Mouse (Mus musculus): ENCODE results near the gene Ubl4b.

Gene Ubl4b

DNA sequence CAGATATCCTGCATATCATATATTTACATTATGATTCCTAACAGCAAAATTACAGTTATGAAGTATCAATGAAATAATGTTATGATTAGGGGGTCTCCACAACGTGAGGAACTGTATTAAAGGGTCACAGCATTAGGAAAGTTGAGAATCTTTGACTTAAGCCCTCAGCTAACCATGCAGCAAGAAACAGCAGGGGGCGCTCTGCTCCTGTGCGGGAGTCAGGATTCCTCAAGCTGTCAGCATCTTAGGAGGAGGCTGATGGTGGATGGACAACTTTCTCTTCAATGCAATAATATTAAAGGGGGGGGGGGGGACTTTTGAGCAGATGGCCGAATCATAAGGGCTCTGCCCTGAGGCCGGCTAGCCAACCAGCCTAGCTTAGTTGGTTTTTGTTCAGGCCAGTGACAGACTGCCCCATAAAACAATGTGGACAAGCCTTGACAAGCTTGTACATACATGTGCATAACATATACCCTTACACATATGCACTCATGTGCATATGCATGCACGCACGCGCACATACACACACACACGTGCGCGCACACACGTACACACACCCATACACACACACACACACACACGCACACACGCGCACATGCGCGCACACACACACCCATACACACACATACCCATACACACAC lies 4.3 kb downstream of the Ubl4b start:
- peak; percentile 29 for DNase-seq (ENCODE audit: low read depth, low spot score)

GRCm38 (mm10) chr3:107546956-107547355 lies 7.9 kb downstream of the Ubl4b start:
- no peaks in the 10 kb centered on the region for H3K36me3 ChIP-seq (ENCODE audit: control insufficient read depth, insufficient read depth, low read length, poor library complexity, severe bottlenecking)
- DNase-seq (ENCODE audit: low read depth, low spot score), result no peak

More for the DNA sequence above, 4.3 kb downstream of the Ubl4b start:
- no peaks in the 10 kb centered on the region for H3K36me3 ChIP-seq (ENCODE audit: control insufficient read depth, insufficient read depth, low read length, poor library complexity, severe bottlenecking)
- no peaks in the 10 kb centered on the region for H3K27me3 ChIP-seq (ENCODE audit: control insufficient read depth, insufficient read depth, low read length, poor library complexity, severe bottlenecking)

GRCm38 (mm10) chr3:107545716-107546412 lies 9.0 kb downstream of the Ubl4b start:
- H3K36me3 ChIP-seq (ENCODE audit: control insufficient read depth, insufficient read depth, low read length, poor library complexity, severe bottlenecking), result no peaks in the 10 kb centered on the region
- H3K27me3 ChIP-seq (ENCODE audit: control insufficient read depth, insufficient read depth, low read length, poor library complexity, severe bottlenecking), result no peaks in the 10 kb centered on the region
- no peak for DNase-seq (ENCODE audit: low read depth, low spot score)

More at GRCm38 (mm10) chr3:107546956-107547355, 7.9 kb downstream of the Ubl4b start:
- no peaks in the 10 kb centered on the region for H3K27me3 ChIP-seq (ENCODE audit: control insufficient read depth, insufficient read depth, low read length, poor library complexity, severe bottlenecking)

GRCm38 (mm10) chr3:107545278-107545677 lies 9.6 kb downstream of the Ubl4b start:
- DNase-seq (ENCODE audit: low read depth, low spot score), result no peak
- Histone ChIP-seq H3K36me3 (ENCODE audit: control insufficient read depth, insufficient read depth, low read length, poor library complexity, severe bottlenecking) (no peaks in the 10 kb centered on the region), H3K27me3 (ENCODE audit: control insufficient read depth, insufficient read depth, low read length, poor library complexity, severe bottlenecking) (no peaks in the 10 kb centered on the region)

DNA sequence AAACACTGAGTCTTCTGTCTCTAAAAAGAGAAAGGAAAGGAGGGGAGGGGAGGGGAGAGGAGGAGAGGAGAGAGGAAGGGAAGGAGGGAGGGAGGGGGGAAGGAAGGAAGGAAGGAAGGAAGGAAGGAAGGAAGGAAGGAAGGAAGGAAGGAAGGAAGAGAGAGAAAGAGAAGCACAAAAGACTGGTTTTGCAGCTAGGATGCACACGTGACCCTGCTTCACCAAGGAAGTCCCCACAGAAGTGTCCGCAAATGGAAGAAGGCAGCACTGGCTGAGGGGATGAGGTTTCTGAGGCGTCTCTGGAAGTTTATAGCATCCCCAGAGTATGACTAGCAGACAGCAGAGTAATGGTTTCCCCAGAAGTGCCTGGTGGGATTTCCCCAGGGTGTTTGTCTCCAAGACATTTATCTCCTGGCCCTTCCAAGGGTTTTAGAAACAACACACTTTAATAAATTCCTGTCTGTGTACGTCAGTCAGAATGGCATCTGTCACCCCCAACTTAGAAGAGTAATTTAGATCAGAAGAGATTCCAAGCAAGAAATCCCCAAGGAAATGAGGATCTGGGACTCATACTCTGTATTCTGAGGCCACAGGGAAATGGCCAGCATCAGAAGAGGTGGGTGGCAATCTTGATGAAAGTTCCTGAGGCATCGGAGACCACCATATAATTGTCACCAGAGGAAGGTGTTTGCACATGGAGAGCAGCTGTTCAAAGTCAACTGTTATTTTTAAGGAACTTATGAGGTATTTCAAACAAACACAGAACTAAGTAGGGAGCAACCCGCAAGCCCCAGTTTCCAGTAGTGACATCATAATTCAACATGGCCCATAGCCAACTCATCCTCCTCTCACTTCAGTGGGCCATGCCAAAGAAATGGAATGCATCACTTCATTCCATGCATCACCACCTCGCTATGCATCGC lies 11.5 kb downstream of the Ubl4b start:
- Histone ChIP-seq H3K36me3 (ENCODE audit: control insufficient read depth, insufficient read depth, low read length, poor library complexity, severe bottlenecking) (no peaks in the 10 kb centered on the region), H3K27me3 (ENCODE audit: control insufficient read depth, insufficient read depth, low read length, poor library complexity, severe bottlenecking) (no peaks in the 10 kb centered on the region)
- no peak for DNase-seq (ENCODE audit: low read depth, low spot score)

DNA sequence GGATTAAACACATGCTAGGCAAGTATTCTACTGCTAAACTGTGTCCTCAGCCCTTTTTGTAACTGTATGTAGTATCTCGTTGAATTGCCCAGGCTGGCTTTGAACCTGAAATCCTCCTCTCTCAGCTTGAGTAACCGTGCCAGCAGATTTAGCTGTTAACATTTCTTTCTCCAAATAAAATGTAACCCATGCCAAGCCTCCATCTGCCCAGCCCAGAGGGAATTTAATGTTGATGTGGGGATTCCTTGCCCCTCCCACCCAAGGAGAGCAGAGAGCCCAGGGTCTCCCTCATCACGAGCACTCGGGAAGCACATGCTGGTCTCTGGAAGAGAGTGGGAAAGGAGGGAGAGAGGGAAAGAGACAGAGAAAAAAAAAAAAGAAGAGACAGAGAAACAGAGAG lies 12.3 kb downstream of the Ubl4b start:
- no peaks in the 10 kb centered on the region for H3K36me3 ChIP-seq (ENCODE audit: control insufficient read depth, insufficient read depth, low read length, poor library complexity, severe bottlenecking)
- no peak for DNase-seq (ENCODE audit: low read depth, low spot score)

DNA sequence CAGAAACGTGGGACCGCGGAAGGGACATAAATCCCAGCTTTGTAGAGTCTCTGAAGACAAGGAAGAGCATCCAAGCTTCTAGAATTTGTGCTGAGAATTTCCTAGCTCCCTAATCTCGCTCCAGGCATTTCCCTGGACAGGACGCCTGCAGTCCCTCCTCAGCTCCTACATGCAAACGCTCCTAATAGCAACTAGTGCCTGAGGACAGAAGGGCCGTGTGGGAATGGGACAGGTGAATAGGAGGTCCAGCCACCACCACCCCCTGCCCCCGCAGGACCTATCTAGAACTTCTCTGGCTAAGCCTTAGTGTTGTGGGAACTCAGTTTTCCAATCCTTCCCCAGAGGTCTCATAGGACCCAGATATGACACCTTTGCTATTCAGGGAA lies 17.4 kb downstream of the Ubl4b start:
- DNase-seq (ENCODE audit: low read depth, low spot score), result no peak
- no peaks in the 10 kb centered on the region for H3K36me3 ChIP-seq (ENCODE audit: control insufficient read depth, insufficient read depth, low read length, poor library complexity, severe bottlenecking)
- no peaks in the 10 kb centered on the region for H3K27me3 ChIP-seq (ENCODE audit: control insufficient read depth, insufficient read depth, low read length, poor library complexity, severe bottlenecking)

More for the DNA sequence above, 12.3 kb downstream of the Ubl4b start:
- H3K27me3 ChIP-seq (ENCODE audit: control insufficient read depth, insufficient read depth, low read length, poor library complexity, severe bottlenecking), result no peaks in the 10 kb centered on the region

GRCm38 (mm10) chr3:107536810-107537503 lies 17.9 kb downstream of the Ubl4b start:
- no peaks in the 10 kb centered on the region for H3K36me3 ChIP-seq (ENCODE audit: control insufficient read depth, insufficient read depth, low read length, poor library complexity, severe bottlenecking)
- DNase-seq (ENCODE audit: low read depth, low spot score), result no peak

GRCm38 (mm10) chr3:107534951-107535350 lies 19.9 kb downstream of the Ubl4b start:
- Histone ChIP-seq H3K27me3 (ENCODE audit: control insufficient read depth, insufficient read depth, low read length, poor library complexity, severe bottlenecking) (no peaks in the 10 kb centered on the region), H3K36me3 (ENCODE audit: control insufficient read depth, insufficient read depth, low read length, poor library complexity, severe bottlenecking) (no peaks in the 10 kb centered on the region)
- no peak for DNase-seq (ENCODE audit: low read depth, low spot score)

More at GRCm38 (mm10) chr3:107536810-107537503, 17.9 kb downstream of the Ubl4b start:
- H3K27me3 ChIP-seq (ENCODE audit: control insufficient read depth, insufficient read depth, low read length, poor library complexity, severe bottlenecking), result no peaks in the 10 kb centered on the region

DNA sequence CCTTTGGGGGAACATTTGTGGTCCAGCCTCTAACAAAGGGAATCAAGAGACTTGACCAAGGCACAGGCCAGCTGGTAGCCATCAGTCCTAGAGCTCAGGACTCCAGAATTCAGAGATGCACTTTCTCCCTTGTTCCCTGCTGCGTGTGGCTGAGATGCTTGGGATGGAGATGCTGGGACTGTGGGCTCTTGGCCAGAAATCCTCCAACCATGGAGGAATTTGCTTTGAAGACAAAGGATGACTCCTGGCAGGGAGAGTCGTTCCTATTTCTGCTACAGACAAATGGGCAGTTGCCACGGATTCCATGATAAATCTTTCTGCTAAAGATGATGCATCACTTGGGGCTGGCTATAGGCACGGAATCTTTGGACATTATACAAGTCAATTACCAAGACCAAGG lies 21.3 kb downstream of the Ubl4b start:
- H3K36me3 ChIP-seq (ENCODE audit: control insufficient read depth, insufficient read depth, low read length, poor library complexity, severe bottlenecking), result no peaks in the 10 kb centered on the region
- no peak for DNase-seq (ENCODE audit: low read depth, low spot score)
- no peaks in the 10 kb centered on the region for H3K27me3 ChIP-seq (ENCODE audit: control insufficient read depth, insufficient read depth, low read length, poor library complexity, severe bottlenecking)

DNA sequence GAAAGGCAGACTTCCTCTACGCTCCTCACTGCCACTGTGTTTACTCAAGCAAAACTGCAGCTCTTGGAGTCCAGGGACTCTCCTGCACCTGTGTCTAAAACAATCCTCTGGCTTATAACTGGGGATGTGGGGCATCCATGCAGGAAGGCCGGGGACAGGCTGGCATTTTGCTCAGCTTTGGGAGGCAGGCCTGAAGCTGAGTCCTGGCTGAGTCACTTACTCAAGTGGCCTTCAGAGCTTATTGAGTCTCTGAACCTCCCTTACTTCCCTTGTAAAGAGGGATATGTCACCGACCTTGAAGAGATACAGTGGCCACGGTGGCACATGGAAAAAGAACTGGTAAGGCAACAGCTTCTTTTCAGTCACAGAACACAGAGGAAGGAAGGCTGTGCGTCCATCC lies 24.3 kb downstream of the Ubl4b start:
- H3K27me3 ChIP-seq (ENCODE audit: control insufficient read depth, insufficient read depth, low read length, poor library complexity, severe bottlenecking), result no peaks in the 10 kb centered on the region
- no peaks in the 10 kb centered on the region for H3K36me3 ChIP-seq (ENCODE audit: control insufficient read depth, insufficient read depth, low read length, poor library complexity, severe bottlenecking)
- no peak for DNase-seq (ENCODE audit: low read depth, low spot score)

DNA sequence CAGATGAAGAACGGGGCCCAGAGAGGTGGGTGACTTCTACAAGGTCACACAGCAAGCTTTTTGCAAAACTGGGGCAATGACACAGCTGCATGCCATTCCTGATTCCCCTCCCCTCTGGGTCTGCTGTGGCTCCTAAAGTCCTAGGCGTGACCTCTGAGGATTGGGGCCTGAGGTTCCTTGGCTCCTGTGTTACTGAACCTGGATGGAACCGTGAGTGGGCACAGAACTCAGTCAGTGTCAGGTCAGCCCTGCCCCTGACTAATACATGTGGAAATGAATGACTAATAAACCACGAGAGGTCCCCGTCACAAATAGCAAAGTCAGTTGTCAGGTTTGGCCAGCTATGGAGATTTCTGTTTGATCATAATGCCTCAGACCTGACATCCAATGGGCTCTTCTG lies 25.7 kb downstream of the Ubl4b start:
- no peak for DNase-seq (ENCODE audit: low read depth, low spot score)
- no peaks in the 10 kb centered on the region for H3K36me3 ChIP-seq (ENCODE audit: control insufficient read depth, insufficient read depth, low read length, poor library complexity, severe bottlenecking)
- H3K27me3 ChIP-seq (ENCODE audit: control insufficient read depth, insufficient read depth, low read length, poor library complexity, severe bottlenecking), result no peaks in the 10 kb centered on the region

GRCm38 (mm10) chr3:107528401-107529118 lies 26.3 kb downstream of the Ubl4b start:
- DNase-seq (ENCODE audit: low read depth, low spot score), result no peak
- Histone ChIP-seq H3K27me3 (ENCODE audit: control insufficient read depth, insufficient read depth, low read length, poor library complexity, severe bottlenecking) (no peaks in the 10 kb centered on the region), H3K36me3 (ENCODE audit: control insufficient read depth, insufficient read depth, low read length, poor library complexity, severe bottlenecking) (no peaks in the 10 kb centered on the region)

DNA sequence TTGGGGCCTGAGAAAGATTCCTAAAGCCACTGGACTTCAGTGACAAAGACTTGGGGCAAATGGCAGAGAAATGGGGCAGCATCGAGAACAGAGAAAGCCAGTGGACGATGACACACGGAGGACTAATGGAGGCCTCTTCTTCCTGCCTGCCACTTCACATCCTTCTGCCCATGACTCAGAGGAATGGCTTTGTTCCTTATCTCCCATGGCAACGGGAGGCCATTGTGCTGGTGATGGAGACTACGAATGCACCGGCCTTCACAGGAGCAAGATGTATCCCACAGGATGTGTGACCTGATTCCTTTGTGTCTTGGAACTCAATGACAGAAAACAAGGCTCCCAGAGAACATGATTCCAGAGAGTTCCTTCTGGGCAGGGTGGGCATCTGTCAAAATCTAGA lies 30.3 kb downstream of the Ubl4b start:
- H3K27me3 ChIP-seq (ENCODE audit: control insufficient read depth, insufficient read depth, low read length, poor library complexity, severe bottlenecking), result no peaks in the 10 kb centered on the region
- no peaks in the 10 kb centered on the region for H3K36me3 ChIP-seq (ENCODE audit: control insufficient read depth, insufficient read depth, low read length, poor library complexity, severe bottlenecking)
- DNase-seq (ENCODE audit: low read depth, low spot score), result no peak

Measured in splenic B cell, adult 2 months (primary cell).